Mouse (Mus musculus) MEL (cell line): Measurements from ENCODE around the gene Rnd1.

Experiments
- CHD2 ChIP-seq: IDR thresholded peaks from 2 replicates; pipeline ENCODE4 v1.6.1; 2011; ENCODE audit warnings: low read length, improper control_type of control experiment
- CTCF ChIP-seq, 3 experiments: IDR thresholded peaks in 2 of 3; conservative IDR thresholded peaks in 1 of 3; 2 replicates each; pipeline ENCODE4 v1.5.1; 2011 to 2012; ENCODE audit warnings: low read length in 3 of 3, low read depth in 2 of 3, mild to moderate bottlenecking in 2 of 3, improper control_type of control experiment in 1 of 3, inconsistent platforms in 1 of 3, mixed read lengths in 1 of 3, moderate library complexity in 1 of 3; ENCODE audit not compliant: control insufficient read depth in 1 of 3, insufficient read depth in 1 of 3, poor library complexity in 1 of 3, severe bottlenecking in 1 of 3
- EP300 ChIP-seq, 2 experiments: IDR thresholded peaks; 2 replicates each; pipeline ENCODE4 v1.6.1; 2011; ENCODE audit warnings: improper control_type of control experiment in 2 of 2, low read length in 2 of 2, low read depth in 1 of 2, mild to moderate bottlenecking in 1 of 2
- GABPA ChIP-seq: IDR thresholded peaks from 2 replicates; pipeline ENCODE4 v1.6.1; 2012; ENCODE audit warnings: low read depth, mild to moderate bottlenecking, inconsistent platforms, low read length, improper control_type of control experiment, moderate library complexity
- KAT2A ChIP-seq: conservative IDR thresholded peaks from 2 replicates; pipeline ENCODE4 v1.6.1; 2012; ENCODE audit warnings: low read depth, low read length, improper control_type of control experiment, inconsistent platforms
- MAFK ChIP-seq: IDR thresholded peaks from 2 replicates; pipeline ENCODE4 v1.6.1; 2011; ENCODE audit warnings: low read depth, mild to moderate bottlenecking, low read length, improper control_type of control experiment, borderline replicate concordance
- MAX ChIP-seq: IDR thresholded peaks from 2 replicates; pipeline ENCODE4 v1.6.1; 2011; ENCODE audit warnings: low read length, improper control_type of control experiment
- POLR2A ChIP-seq, 2 experiments: IDR thresholded peaks; 2 replicates each; pipeline ENCODE4 v1.6.1; 2011 to 2012; ENCODE audit warnings: low read length in 2 of 2, mild to moderate bottlenecking in 2 of 2, control low read depth in 1 of 2, improper control_type of control experiment in 1 of 2, low read depth in 1 of 2, moderate library complexity in 1 of 2; ENCODE audit not compliant: control insufficient read depth in 1 of 2, insufficient read depth in 1 of 2, poor library complexity in 1 of 2
- POLR2AphosphoS2 ChIP-seq: IDR thresholded peaks from 2 replicates; pipeline ENCODE4 v1.6.1; 2011; ENCODE audit warnings: low read length, improper control_type of control experiment
- TAL1 ChIP-seq: IDR thresholded peaks from 2 replicates; pipeline ENCODE4 v1.6.1; 2012; ENCODE audit warnings: mild to moderate bottlenecking, inconsistent platforms, low read length, moderate library complexity, mixed read lengths
- UBTF ChIP-seq: IDR thresholded peaks from 2 replicates; pipeline ENCODE4 v1.6.1; 2012; ENCODE audit warnings: low read depth, mild to moderate bottlenecking, inconsistent platforms, low read length, improper control_type of control experiment, moderate library complexity, borderline replicate concordance; ENCODE audit not compliant: insufficient read depth
- USF1 ChIP-seq: IDR thresholded peaks from 2 replicates; pipeline ENCODE4 v1.6.1; 2014; ENCODE audit warnings: low read depth, mild to moderate bottlenecking, inconsistent platforms, low read length, improper control_type of control experiment, moderate library complexity

GRCm38 (mm10) chr15:98722854-98723253 lies 45.6 kb upstream of the Rnd1 start:
- no peak for TF ChIP-seq POLR2A (IDR thresholded peaks at IDR 0.05; ENCODE audit: control insufficient read depth in 1 of 2, insufficient read depth in 1 of 2, low read depth in 1 of 2, low read length in 2 of 2, poor library complexity in 1 of 2)
- TF ChIP-seq KAT2A, result no peak
- TF ChIP-seq CTCF (IDR thresholded peaks at IDR 0.05 in 2 of 3, conservative IDR thresholded peaks at IDR 0.05 in 1 of 3; ENCODE audit: control insufficient read depth in 1 of 3, insufficient read depth in 1 of 3, low read depth in 2 of 3, low read length in 3 of 3, poor library complexity in 1 of 3, severe bottlenecking in 1 of 3), result no peak
- no peak for TF ChIP-seq USF1
- TF ChIP-seq CHD2, result no peak
- no peak for TF ChIP-seq GABPA
- TF ChIP-seq MAFK, result no peak
- TF ChIP-seq EP300 (IDR thresholded peaks at IDR 0.05; ENCODE audit: low read depth in 1 of 2, low read length in 2 of 2), result no peak
- no peak for TF ChIP-seq UBTF
- no peak for TF ChIP-seq TAL1
- no peak for TF ChIP-seq POLR2AphosphoS2
- no peak for TF ChIP-seq MAX
